Mouse (Mus musculus): ENCODE measurements around the gene Hsf5. TPM values are rescaled to one million over a fixed set of nuclear protein-coding genes. Genes with fewer than 3 reads are reported as not detected.

Hsf5 gene
- total RNA-seq, 2 experiments from 2014 or later: 0.27 to 0.71 TPM

GRCm38 (mm10) chr11:87587211-87587874 is 29.6 kb upstream of the Hsf5 start:
- no peak for DNase-seq (ENCODE audit: low spot score in 2 of 2)
- intact Hi-C loops (cut with DNase I): no loop called here

- intact Hi-C loops (cut with DNase I): no loop called here
These were observed 27.4 kb upstream of the Hsf5 start for GRCm38 (mm10) chr11:87589605-87590004.

GRCm38 (mm10) chr11:87590841-87591525 is 26.0 kb upstream of the Hsf5 start:
- intact Hi-C loops (cut with DNase I): no loop called here
- DNase-seq (ENCODE audit: low spot score in 2 of 2): peak; percentile 34 to 35

More at GRCm38 (mm10) chr11:87589605-87590004, 27.4 kb upstream of the Hsf5 start:
- no peak for DNase-seq (ENCODE audit: low spot score in 2 of 2)

GRCm38 (mm10) chr11:87591526-87592353 is 25.2 kb upstream of the Hsf5 start, which contains the start of gene Mtmr4:
Mtmr4 (plus strand) TSS chr11:87592162.
- peak; percentile 100 for DNase-seq (ENCODE audit: low spot score in 2 of 2)
- intact Hi-C loops (cut with DNase I): no loop called here

- no peak for DNase-seq (ENCODE audit: low spot score in 2 of 2)
- intact Hi-C loops (cut with DNase I): no loop called here
These were observed 24.6 kb upstream of the Hsf5 start for GRCm38 (mm10) chr11:87592354-87592695.

GRCm38 (mm10) chr11:87592713-87593598 is 24.0 kb upstream of the Hsf5 start:
- intact Hi-C loops (cut with DNase I): no loop called here
- DNase-seq (ENCODE audit: low spot score in 2 of 2): no peak

- intact Hi-C loops (cut with DNase I): loop anchor here (5.0 kb wide), 1 partner anchor 167 kb away; the partner anchor contains the start of gene Tspoap1
- peak; percentile 82 to 87 for DNase-seq (ENCODE audit: low spot score in 2 of 2)
These were observed 21.6 kb upstream of the Hsf5 start for GRCm38 (mm10) chr11:87595327-87595841.

- intact Hi-C loops (cut with DNase I): loop anchor here (5.0 kb wide), 1 partner anchor 166 kb away; the partner anchor contains the start of gene Tspoap1
- DNase-seq (ENCODE audit: low spot score in 2 of 2): peak; percentile 40 to 62
These were observed 21.0 kb upstream of the Hsf5 start for GRCm38 (mm10) chr11:87595976-87596375.

GRCm38 (mm10) chr11:87596492-87596891 is 20.5 kb upstream of the Hsf5 start:
- intact Hi-C loops (cut with DNase I): loop anchor here (5.0 kb wide), 1 partner anchor 166 kb away; the partner anchor contains the start of gene Tspoap1
- DNase-seq (ENCODE audit: low spot score in 2 of 2): peak in 1 of 2 experiments; percentile 32

GRCm38 (mm10) chr11:87597061-87597460 is 19.9 kb upstream of the Hsf5 start:
- no peak for DNase-seq (ENCODE audit: low spot score in 2 of 2)
- intact Hi-C loops (cut with DNase I): loop anchor here (5.0 kb wide), 1 partner anchor 165 kb away; the partner anchor contains the start of gene Tspoap1

GRCm38 (mm10) chr11:87599395-87600089 is 17.4 kb upstream of the Hsf5 start:
- no peak for DNase-seq (ENCODE audit: low spot score in 2 of 2)
- intact Hi-C loops (cut with DNase I): loop anchor here (5.0 kb wide), 1 partner anchor 163 kb away; the partner anchor contains the start of gene Tspoap1

GRCm38 (mm10) chr11:87600322-87600853 is 16.6 kb upstream of the Hsf5 start:
- DNase-seq (ENCODE audit: low spot score in 2 of 2): no peak
- intact Hi-C loops (cut with DNase I): no loop called here

- intact Hi-C loops (cut with DNase I): no loop called here
- DNase-seq (ENCODE audit: low spot score in 2 of 2): no peak
These were observed 14.7 kb upstream of the Hsf5 start for GRCm38 (mm10) chr11:87602234-87602633.

GRCm38 (mm10) chr11:87603571-87603970 is 13.4 kb upstream of the Hsf5 start:
- intact Hi-C loops (cut with DNase I): no loop called here
- DNase-seq (ENCODE audit: low spot score in 2 of 2): no peak

GRCm38 (mm10) chr11:87609264-87609663 is 7.7 kb upstream of the Hsf5 start:
- no peak for DNase-seq (ENCODE audit: low spot score in 2 of 2)
- intact Hi-C loops (cut with DNase I): no loop called here

- intact Hi-C loops (cut with DNase I): no loop called here
- DNase-seq (ENCODE audit: low spot score in 2 of 2): no peak
These were observed 5.4 kb upstream of the Hsf5 start for GRCm38 (mm10) chr11:87611547-87611946.

- intact Hi-C loops (cut with DNase I): no loop called here
- no peak for DNase-seq (ENCODE audit: low spot score in 2 of 2)
These were observed 3.0 kb upstream of the Hsf5 start for GRCm38 (mm10) chr11:87613972-87614371.

GRCm38 (mm10) chr11:87615551-87615950 is 1.4 kb upstream of the Hsf5 start:
- intact Hi-C loops (cut with DNase I): no loop called here
- no peak for DNase-seq (ENCODE audit: low spot score in 2 of 2)

Data from left cerebral cortex, postnatal 25 days (tissue).